Mouse (Mus musculus) liver, embryonic 18 days (tissue): ENCODE measurements around the gene Vbp1. TPM values are rescaled to one million over a fixed set of nuclear protein-coding genes. Genes with fewer than 3 reads are reported as not detected.

Experiments used
- polyA plus RNA-seq: library from polyadenylated mRNA; depleted of rRNA; stranded (reverse); fragments of >200 nt; gene quantifications from 2 replicates; pipeline ENCODE4 v1.2.3, GENCODE M21; 2012; rRNA removed

Gene Vbp1
- polyA plus RNA-seq = 19.3 and 19.5 TPM in 2 replicates

GRCm38 (mm10) chrX:75514179-75514972 is at the start of gene Vbp1:
Vbp1 (plus strand) TSS chrX:75514299.

GRCm38 (mm10) chrX:75577582-75578324 is 63.7 kb downstream of the Vbp1 start, which contains the start of gene Rab39b:
Rab39b (minus strand) TSS chrX:75578231.

Other genes starting within 250 kb of the Vbp1 start
- 7.4 and 8.3 TPM in 2 replicates for gene Fundc2, start 131.9 kb upstream of the Vbp1 start, polyA plus RNA-seq
- 1.2 and 1.4 TPM in 2 replicates for gene F8, start 131.7 kb upstream of the Vbp1 start, polyA plus RNA-seq
- 13.4 TPM in 2 replicates for gene Cmc4, start 97.7 kb upstream of the Vbp1 start, polyA plus RNA-seq
- 7.6 and 9.1 TPM in 2 replicates for gene Mtcp1, start 97.7 kb upstream of the Vbp1 start, polyA plus RNA-seq
- 10.3 and 11.6 TPM in 2 replicates for gene Brcc3, start 97.7 kb upstream of the Vbp1 start, polyA plus RNA-seq
- gene Rab39b, start 63.9 kb downstream of the Vbp1 start, polyA plus RNA-seq = 0.01 TPM in 1 of 2 replicates, not detected in the other